Mouse (Mus musculus) frontal cortex, adult (tissue): ENCODE measurements at regions not wholly inside any gene's neighbourhood (a gene's known extent, or its start where the extent isn't known, plus 50 kb on each side); places are given as distances from the start of the nearest gene placed in this dataset.

ENCODE experiments used
- ATAC-seq: cut with Nextera tagmentation; 2 replicates; pipeline ENCODE4 v1.9.2; 2017; ENCODE audit warnings: mild to moderate bottlenecking, moderate library complexity, mixed read lengths; ENCODE audit not compliant: low TSS enrichment

DNA sequence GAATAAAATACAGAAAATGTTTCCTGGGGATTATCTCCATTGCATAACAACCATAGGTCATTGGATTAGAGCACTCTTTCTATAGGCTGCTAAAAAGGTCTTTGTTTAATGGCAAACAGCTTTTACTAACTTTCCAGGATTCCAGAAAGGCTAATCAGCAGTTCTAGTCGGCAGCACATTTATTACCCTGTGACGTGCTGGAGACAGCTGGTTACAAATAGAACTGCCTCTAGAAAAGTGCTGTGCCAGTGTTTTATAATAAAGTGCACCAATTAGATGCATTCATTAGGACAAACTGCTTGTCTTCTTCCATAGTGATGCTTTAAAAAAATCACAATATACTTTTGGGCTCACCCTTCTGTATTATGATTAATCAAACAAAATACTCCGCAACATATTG lies 466.2 kb downstream of the Pabpc4l start:
- ATAC-seq: no peak

- ATAC-seq: peak; percentile 94
These were observed 479.4 kb downstream of the Pabpc4l start for GRCm38 (mm10) chr3:45968655-45969054.

DNA sequence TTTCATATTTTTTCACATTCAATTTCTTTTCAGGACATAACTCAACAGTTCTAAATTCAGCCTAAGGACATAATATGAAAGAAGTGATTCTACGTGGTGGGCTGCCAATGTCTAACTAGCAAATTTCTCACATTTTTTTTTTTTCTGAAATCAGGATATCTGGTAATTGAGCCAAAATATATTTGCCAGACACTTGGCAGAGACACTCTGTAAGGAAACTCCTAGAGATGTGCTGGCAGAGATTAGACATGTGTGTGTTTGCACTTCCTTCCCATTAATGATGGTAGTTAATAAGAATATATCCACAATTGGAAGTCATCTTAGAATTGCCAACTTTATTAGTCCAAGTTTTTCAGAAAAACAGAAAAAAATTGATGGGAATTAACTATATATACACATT lies 513.6 kb downstream of the Pabpc4l start:
- no peak for ATAC-seq

- no peak for ATAC-seq
These were observed 523.7 kb downstream of the Pabpc4l start for GRCm38 (mm10) chr3:45924338-45924737.
